Mouse (Mus musculus) hindbrain, embryonic 16.5 days (tissue): ENCODE results near the gene Hoxd13. TPM values are rescaled to one million over a fixed set of nuclear protein-coding genes. Genes with fewer than 3 reads are reported as not detected.

Experiments
- ATAC-seq: fragments of 200-750 bp; cut with Nextera tagmentation; 2 replicates; pipeline ENCODE4 v1.8.0; 2017; ENCODE audit warnings: moderate TSS enrichment, moderate library complexity
- H3K27ac ChIP-seq: fragments of 300-500 bp; sonication (generic); 2 replicates; pipeline ENCODE4 v1.5.1; 2014; ENCODE audit warnings: low read depth, mild to moderate bottlenecking, control low read depth, low read length, moderate library complexity
- H3K27me3 ChIP-seq: fragments of 300-500 bp; sonication (generic); replicated peaks from 2 replicates; pipeline ENCODE4 v1.6.1; 2014; ENCODE audit warnings: low read length; ENCODE audit not compliant: control insufficient read depth, insufficient read depth
- H3K36me3 ChIP-seq: fragments of 300-500 bp; sonication (generic); 2 replicates; pipeline ENCODE4 v1.6.1; 2014; ENCODE audit warnings: mild to moderate bottlenecking, low read length, moderate library complexity, mixed read lengths; ENCODE audit not compliant: control insufficient read depth, insufficient read depth
- H3K4me1 ChIP-seq: fragments of 300-500 bp; sonication (generic); 2 replicates; pipeline ENCODE4 v1.6.1; 2014; ENCODE audit warnings: low read depth, low read length; ENCODE audit not compliant: control insufficient read depth, insufficient read depth
- H3K4me2 ChIP-seq: fragments of 300-500 bp; sonication (generic); 2 replicates; pipeline ENCODE4 v1.6.1; 2014; ENCODE audit warnings: mild to moderate bottlenecking, low read length, control low read depth, moderate library complexity
- H3K4me3 ChIP-seq: fragments of 300-500 bp; sonication (generic); 2 replicates; pipeline ENCODE4 v1.5.1; 2014; ENCODE audit warnings: mild to moderate bottlenecking, low read length, control low read depth, moderate library complexity
- H3K9ac ChIP-seq: fragments of 300-500 bp; sonication (generic); 2 replicates; pipeline ENCODE4 v1.6.1; 2014; ENCODE audit warnings: low read depth, mild to moderate bottlenecking, control low read depth, low read length, moderate library complexity
- H3K9me3 ChIP-seq: fragments of 300-500 bp; sonication (generic); 2 replicates; pipeline ENCODE4 v1.6.1; 2014; ENCODE audit warnings: mild to moderate bottlenecking, low read length, moderate library complexity; ENCODE audit not compliant: control insufficient read depth
- WGBS: fragments of 180-500 bp; shearing (Covaris S2); extraction: QIAGEN DNeasy Blood & Tissue Kit; methylation state at CpG from one replicate; pipeline ENCODE4 v1.1.7; 2014; 5-methylcytosine and 5-hydroxymethylcytosine counted together
- polyA plus RNA-seq: library from polyadenylated mRNA; unstranded; fragments of >200 nt; fragmentation: Nextera tagmentation; extraction: Ambion mirVana; gene quantifications from 2 replicates; pipeline ENCODE4 v1.2.1, GENCODE M21; 2015

Gene Hoxd13
- polyA plus RNA-seq, 1 experiment from 2014 or later = not detected

- Histone ChIP-seq H3K36me3 (no peaks in the 10 kb centered on the region), H3K27me3 (peaks cover 47% of the 10 kb centered on the region), H3K4me2 (no peak overlapping the region), H3K4me3 (no peak overlapping the region), H3K9me3 (no peaks in the 10 kb centered on the region), H3K9ac (no peak overlapping the region), H3K27ac (no peak overlapping the region), H3K4me1 (peaks cover 10% of the 10 kb centered on the region)
- no peak; the same call in 1 of the 2 replicates for ATAC-seq
- 4% methylated on average over 26 of the region's 26 CpGs for WGBS
Measured at GRCm38 (mm10) chr2:74703720-74704392, 35.7 kb downstream of the Hoxd13 start.

DNA sequence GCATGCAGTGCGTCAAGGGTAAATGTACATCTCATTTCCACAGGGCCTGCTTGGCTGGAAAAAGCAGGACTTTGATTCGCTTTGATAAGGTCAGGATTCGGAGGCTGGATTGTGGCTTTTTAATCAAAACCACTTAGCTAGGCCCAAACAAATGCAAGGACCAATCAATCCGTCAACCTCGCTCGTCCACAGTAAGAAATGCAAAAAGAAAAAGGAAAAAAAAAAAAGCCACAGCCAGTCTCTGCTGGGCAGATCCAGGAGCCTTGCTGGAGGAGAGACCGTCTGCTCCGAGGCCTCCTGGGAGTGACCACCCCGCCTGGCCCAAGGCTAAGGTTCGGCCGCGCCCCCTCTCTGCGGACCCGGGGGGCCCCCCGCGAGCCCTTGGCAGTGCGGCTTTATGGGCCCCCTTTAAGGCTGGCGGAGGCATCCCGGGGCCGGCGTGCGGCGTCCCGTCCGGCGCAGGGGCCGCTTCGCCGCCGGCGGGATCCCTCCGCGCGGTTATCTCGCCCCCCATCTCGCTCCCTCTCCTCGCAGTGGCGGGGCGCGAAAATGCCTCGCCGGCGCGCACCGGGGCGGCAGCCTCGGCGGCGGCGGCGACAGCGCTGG is 36.4 kb downstream of the Hoxd13 start, which contains the start of gene Hoxd8:
Hoxd8 (plus strand) TSS at position 223 of the 606 bp plus-strand sequence.
- peak within 1 kb of the TSS; percentile 55 for H3K4me2 ChIP-seq
- under 1% methylated on average over 28 of the region's 52 CpGs for WGBS
- H3K4me3 ChIP-seq = peak within 1 kb of the TSS; percentile 41
- no peaks in the 10 kb centered on the region for H3K36me3 ChIP-seq
- no peaks in the 10 kb centered on the region for H3K9me3 ChIP-seq
- no peak; the same call in 1 of the 2 replicates for ATAC-seq
- H3K4me1 ChIP-seq = peaks cover 10% of the 10 kb centered on the region
- no peak within 1 kb of the TSS for H3K27ac ChIP-seq
- peak within 1 kb of the TSS; percentile 43 for H3K9ac ChIP-seq
- H3K27me3 ChIP-seq = peaks cover 53% of the 10 kb centered on the region

- Histone ChIP-seq H3K9me3 (no peaks in the 10 kb centered on the region), H3K9ac (peak overlapping the region; percentile 43), H3K36me3 (no peaks in the 10 kb centered on the region), H3K4me3 (peak overlapping the region; percentile 41), H3K27me3 (peaks cover 53% of the 10 kb centered on the region), H3K4me1 (peaks cover 10% of the 10 kb centered on the region), H3K27ac (no peak overlapping the region), H3K4me2 (peak overlapping the region; percentile 55)
- ATAC-seq = no peak
- WGBS = 2% methylated on average over 20 of the region's 66 CpGs
Measured at GRCm38 (mm10) chr2:74704999-74705466, 36.9 kb downstream of the Hoxd13 start.

DNA sequence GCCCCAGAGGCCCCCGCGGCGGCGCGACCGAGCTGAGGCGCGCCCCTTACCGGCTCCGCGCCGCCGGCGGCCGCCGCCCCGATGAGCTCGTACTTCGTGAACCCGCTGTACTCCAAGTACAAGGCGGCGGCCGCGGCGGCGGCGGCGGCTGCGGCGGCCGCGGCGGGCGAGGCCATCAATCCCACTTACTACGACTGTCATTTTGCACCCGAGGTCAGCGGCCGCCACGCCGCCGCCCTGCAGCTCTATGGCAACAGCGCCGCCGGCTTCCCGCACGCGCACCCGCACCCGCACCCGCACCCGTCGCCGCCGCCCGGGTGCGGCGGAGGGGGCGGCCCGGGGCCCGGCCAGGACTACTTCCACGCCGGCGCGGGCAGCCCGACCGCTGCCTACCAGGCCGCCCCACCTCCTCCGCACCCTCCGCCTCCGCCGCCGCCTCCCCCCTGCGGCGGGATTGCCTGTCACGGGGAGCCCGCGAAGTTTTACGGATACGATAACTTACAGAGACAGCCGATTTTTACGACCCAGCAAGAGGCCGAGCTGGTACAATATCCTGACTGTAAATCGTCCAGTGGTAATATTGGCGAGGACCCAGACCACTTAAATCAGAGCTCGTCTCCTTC is 37.5 kb downstream of the Hoxd13 start:
- no peaks in the 10 kb centered on the region for H3K36me3 ChIP-seq
- no peaks in the 10 kb centered on the region for H3K9me3 ChIP-seq
- H3K27ac ChIP-seq = no peak overlapping the region
- peak overlapping the region; percentile 43 for H3K9ac ChIP-seq
- peaks cover 10% of the 10 kb centered on the region for H3K4me1 ChIP-seq
- H3K4me2 ChIP-seq = peak overlapping the region; percentile 55
- H3K27me3 ChIP-seq = peaks cover 53% of the 10 kb centered on the region
- no peak for ATAC-seq
- under 1% methylated on average over 43 of the region's 85 CpGs for WGBS
- peak overlapping the region; percentile 41 for H3K4me3 ChIP-seq

- H3K27me3 ChIP-seq = peaks cover 52% of the 10 kb centered on the region
- H3K4me1 ChIP-seq = peaks cover 10% of the 10 kb centered on the region
- WGBS = 3% methylated on average over 13 of the region's 13 CpGs
- ATAC-seq = no peak
- H3K9ac ChIP-seq = no peak overlapping the region
- H3K9me3 ChIP-seq = no peaks in the 10 kb centered on the region
- no peak overlapping the region for H3K4me3 ChIP-seq
- no peaks in the 10 kb centered on the region for H3K36me3 ChIP-seq
- H3K27ac ChIP-seq = no peak overlapping the region
- no peak overlapping the region for H3K4me2 ChIP-seq
Measured at GRCm38 (mm10) chr2:74706393-74706960, 38.4 kb downstream of the Hoxd13 start.

DNA sequence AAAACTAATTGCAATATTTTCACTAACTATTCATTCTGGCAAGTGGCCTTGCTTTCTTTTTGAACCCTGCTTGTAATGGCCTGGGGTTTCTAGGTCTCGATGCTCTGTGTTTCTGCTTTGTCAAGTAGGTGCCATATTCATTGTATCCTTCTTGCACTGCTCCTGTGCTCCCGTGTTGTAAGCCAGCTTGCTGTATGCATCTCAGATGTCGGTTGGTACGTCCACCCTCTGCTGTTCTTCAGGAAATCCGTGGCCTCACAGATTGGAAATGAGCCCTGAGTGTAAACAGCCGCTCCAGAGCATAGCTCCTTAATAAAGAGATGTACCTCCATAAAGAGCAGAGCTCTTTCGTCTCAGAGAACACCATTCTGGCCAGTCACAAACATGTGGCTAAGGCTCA is 39.5 kb downstream of the Hoxd13 start:
- 10% methylated on average over 7 of the region's 7 CpGs for WGBS
- Histone ChIP-seq H3K4me3 (no peak overlapping the region), H3K4me2 (no peak overlapping the region), H3K4me1 (peaks cover 14% of the 10 kb centered on the region), H3K27ac (no peak overlapping the region), H3K9me3 (no peaks in the 10 kb centered on the region), H3K27me3 (peaks cover 58% of the 10 kb centered on the region), H3K36me3 (no peaks in the 10 kb centered on the region), H3K9ac (no peak overlapping the region)
- no peak for ATAC-seq

GRCm38 (mm10) chr2:74708676-74709075 is 40.6 kb downstream of the Hoxd13 start:
- no peak overlapping the region for H3K4me3 ChIP-seq
- no peak overlapping the region for H3K4me2 ChIP-seq
- no peak overlapping the region for H3K9ac ChIP-seq
- H3K9me3 ChIP-seq = no peaks in the 10 kb centered on the region
- peaks cover 58% of the 10 kb centered on the region for H3K27me3 ChIP-seq
- H3K4me1 ChIP-seq = peaks cover 14% of the 10 kb centered on the region
- 10% methylated on average over 4 of the region's 4 CpGs for WGBS
- ATAC-seq = no peak
- no peak overlapping the region for H3K27ac ChIP-seq
- no peaks in the 10 kb centered on the region for H3K36me3 ChIP-seq

DNA sequence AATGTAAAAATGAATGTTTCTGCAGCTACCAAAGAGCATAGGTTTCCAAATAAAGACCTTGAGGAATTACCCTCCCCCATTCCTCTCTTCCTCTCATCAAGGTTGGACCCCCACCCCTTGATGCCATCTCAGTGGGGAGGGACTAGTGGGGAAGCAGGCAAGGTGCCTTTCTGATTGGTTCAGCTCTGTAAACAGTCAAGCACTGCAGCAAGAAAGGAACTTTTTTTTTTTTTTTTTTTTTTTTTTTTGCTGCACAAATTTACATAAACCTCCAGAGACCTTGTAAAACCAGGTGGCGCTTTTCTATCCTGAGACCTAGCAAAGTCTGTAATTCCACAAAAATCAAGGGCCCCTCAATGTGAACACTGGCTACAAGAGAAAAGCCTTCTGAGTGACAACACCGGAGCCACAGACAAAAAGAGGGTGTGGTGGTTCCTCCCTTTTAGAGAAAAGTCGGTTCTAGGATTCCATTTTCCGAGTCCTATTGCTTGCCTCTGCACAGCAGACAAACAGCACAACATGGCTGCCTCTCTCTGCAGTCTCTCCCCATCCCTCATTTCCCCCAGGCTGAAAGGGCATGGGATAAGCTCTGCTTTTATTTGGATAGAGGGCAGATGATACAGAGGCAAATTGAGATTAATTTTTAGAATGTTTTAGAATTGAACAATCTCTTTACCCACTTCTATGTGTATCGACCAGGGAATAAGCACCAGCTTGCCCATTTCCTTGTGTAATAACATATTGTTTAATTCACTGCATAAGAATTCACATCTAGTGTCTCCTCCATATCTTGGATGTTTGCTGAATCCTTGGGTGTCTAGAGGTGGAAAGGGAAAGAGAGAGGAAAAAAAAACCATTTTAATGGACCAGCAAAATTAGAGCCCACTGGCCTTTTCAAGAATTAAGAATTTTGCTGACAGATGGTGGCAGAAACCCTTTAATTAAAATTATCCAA is 41.6 kb downstream of the Hoxd13 start:
- H3K9me3 ChIP-seq = no peaks in the 10 kb centered on the region
- H3K9ac ChIP-seq = no peak overlapping the region
- no peak overlapping the region for H3K27ac ChIP-seq
- ATAC-seq = no peak
- no peaks in the 10 kb centered on the region for H3K36me3 ChIP-seq
- peaks cover 56% of the 10 kb centered on the region for H3K27me3 ChIP-seq
- no peak overlapping the region for H3K4me3 ChIP-seq
- peaks cover 14% of the 10 kb centered on the region for H3K4me1 ChIP-seq
- H3K4me2 ChIP-seq = no peak overlapping the region
- 4% methylated on average over 5 of the region's 5 CpGs for WGBS
